Mouse (Mus musculus) small intestine, adult 2 months (tissue): ENCODE measurements at regions not wholly inside any gene's neighbourhood (a gene's known extent, or its start where the extent isn't known, plus 50 kb on each side); places are given as distances from the start of the nearest gene placed in this dataset.

ENCODE experiments used
- H3K27ac ChIP-seq: fragments of 200-500 bp; 2 replicates; pipeline ENCODE4 v1.5.1; 2012; ENCODE audit warnings: low read depth, low read length, control low read depth, inconsistent platforms; ENCODE audit not compliant: insufficient read depth
- H3K27me3 ChIP-seq: fragments of 200-500 bp; 2 replicates; pipeline ENCODE4 v1.6.1; 2012; ENCODE audit warnings: mild to moderate bottlenecking, moderate library complexity, low read length, inconsistent platforms; ENCODE audit not compliant: control insufficient read depth, insufficient read depth
- H3K36me3 ChIP-seq: fragments of 200-500 bp; 2 replicates; pipeline ENCODE4 v1.6.1; 2012; ENCODE audit warnings: mild to moderate bottlenecking, low read length, control low read depth, inconsistent platforms; ENCODE audit not compliant: control insufficient read depth, insufficient read depth
- H3K4me1 ChIP-seq: fragments of 200-500 bp; 2 replicates; pipeline ENCODE4 v1.6.1; 2012; ENCODE audit warnings: low read length, inconsistent platforms, mixed read lengths; ENCODE audit not compliant: control insufficient read depth, insufficient read depth, insufficient read length
- H3K4me3 ChIP-seq: fragments of 200-500 bp; 2 replicates; pipeline ENCODE4 v1.5.1; 2012; ENCODE audit warnings: low read depth, mild to moderate bottlenecking, control low read depth, inconsistent platforms, low read length, moderate library complexity
- CTCF ChIP-seq: fragments of 200-500 bp; IDR thresholded peaks from 2 replicates; pipeline ENCODE4 v1.5.1; 2012; ENCODE audit warnings: low read depth, mild to moderate bottlenecking, control low read depth, inconsistent platforms, low read length, moderate library complexity, mixed read lengths; ENCODE audit not compliant: insufficient replicate concordance, insufficient read length; ENCODE audit errors: extremely low read depth
- POLR2A ChIP-seq: fragments of 200-500 bp; IDR thresholded peaks from 2 replicates; pipeline ENCODE4 v1.6.1; 2012; ENCODE audit warnings: low read depth, mild to moderate bottlenecking, control low read depth, inconsistent platforms, low read length, moderate library complexity
- WGBS: fragments of 180-500 bp; shearing (Covaris S2); methylation state at CpG from one replicate; pipeline ENCODE4 v1.1.7; 2018; 5-methylcytosine and 5-hydroxymethylcytosine counted together

GRCm38 (mm10) chr15:6060649-6061048, 238.9 kb upstream of the Dab2 start:
- TF ChIP-seq POLR2A (no peak), CTCF (no peak)
- no peaks in the 10 kb centered on the region for H3K36me3 ChIP-seq
- WGBS, result 89% methylated on average over 1 of the region's 1 CpGs
- no peaks in the 10 kb centered on the region for H3K4me1 ChIP-seq
- no peak overlapping the region for H3K4me3 ChIP-seq
- no peaks in the 10 kb centered on the region for H3K27me3 ChIP-seq
- H3K27ac ChIP-seq, result no peak overlapping the region

- no peak overlapping the region for H3K27ac ChIP-seq
- no peak for TF ChIP-seq POLR2A
- no peak for TF ChIP-seq CTCF
- 66% methylated on average over 3 of the region's 3 CpGs for WGBS
- no peaks in the 10 kb centered on the region for H3K27me3 ChIP-seq
- H3K4me1 ChIP-seq, result no peaks in the 10 kb centered on the region
- H3K4me3 ChIP-seq, result no peak overlapping the region
- H3K36me3 ChIP-seq, result no peaks in the 10 kb centered on the region
Observed at GRCm38 (mm10) chr15:6065100-6065499, 234.5 kb upstream of the Dab2 start.

GRCm38 (mm10) chr15:6067380-6067779, 232.2 kb upstream of the Dab2 start:
- H3K27ac ChIP-seq, result no peak overlapping the region
- no peaks in the 10 kb centered on the region for H3K4me1 ChIP-seq
- TF ChIP-seq CTCF, result no peak
- no peak for TF ChIP-seq POLR2A
- WGBS, result 46% methylated on average over 6 of the region's 6 CpGs
- no peaks in the 10 kb centered on the region for H3K27me3 ChIP-seq
- no peak overlapping the region for H3K4me3 ChIP-seq
- no peaks in the 10 kb centered on the region for H3K36me3 ChIP-seq

GRCm38 (mm10) chr15:6068371-6068770, 231.2 kb upstream of the Dab2 start:
- Histone ChIP-seq H3K27ac (no peak overlapping the region), H3K4me3 (no peak overlapping the region), H3K27me3 (no peaks in the 10 kb centered on the region), H3K36me3 (no peaks in the 10 kb centered on the region), H3K4me1 (no peaks in the 10 kb centered on the region)
- TF ChIP-seq POLR2A, result no peak
- TF ChIP-seq CTCF, result no peak
- WGBS, result 92% methylated on average over 8 of the region's 8 CpGs

GRCm38 (mm10) chr15:6071873-6072272, 227.7 kb upstream of the Dab2 start:
- Histone ChIP-seq H3K4me3 (no peak overlapping the region), H3K27me3 (no peaks in the 10 kb centered on the region), H3K4me1 (no peaks in the 10 kb centered on the region), H3K27ac (no peak overlapping the region), H3K36me3 (no peaks in the 10 kb centered on the region)
- no peak for TF ChIP-seq POLR2A
- no peak for TF ChIP-seq CTCF

- 25% methylated on average over 3 of the region's 3 CpGs for WGBS
- no peak overlapping the region for H3K4me3 ChIP-seq
- no peaks in the 10 kb centered on the region for H3K4me1 ChIP-seq
- no peaks in the 10 kb centered on the region for H3K36me3 ChIP-seq
- no peak overlapping the region for H3K27ac ChIP-seq
- no peaks in the 10 kb centered on the region for H3K27me3 ChIP-seq
- TF ChIP-seq POLR2A (no peak), CTCF (no peak)
Observed at GRCm38 (mm10) chr15:6072920-6073319, 226.7 kb upstream of the Dab2 start.

GRCm38 (mm10) chr15:6080714-6081635, 218.6 kb upstream of the Dab2 start:
- H3K4me3 ChIP-seq, result no peak overlapping the region
- 53% methylated on average over 8 of the region's 8 CpGs for WGBS

More at GRCm38 (mm10) chr15:6080714-6081635, 218.6 kb upstream of the Dab2 start:
- H3K4me1 ChIP-seq, result no peaks in the 10 kb centered on the region
- H3K27ac ChIP-seq, result peak overlapping the region; percentile 34; the same call in 1 of the 2 replicates
- no peaks in the 10 kb centered on the region for H3K27me3 ChIP-seq
- TF ChIP-seq POLR2A (no peak), CTCF (peak; percentile 71; the same call in 1 of the 2 replicates)
- no peaks in the 10 kb centered on the region for H3K36me3 ChIP-seq
